Mouse (Mus musculus) layer of hippocampus, adult 9-10 months (tissue): ENCODE data around the gene Nav2.

Experiments used
- DNase-seq: peaks from one replicate; pipeline ENCODE4 v3.0.0; 2022; ENCODE audit warnings: low spot score

Nav2 gene

DNA sequence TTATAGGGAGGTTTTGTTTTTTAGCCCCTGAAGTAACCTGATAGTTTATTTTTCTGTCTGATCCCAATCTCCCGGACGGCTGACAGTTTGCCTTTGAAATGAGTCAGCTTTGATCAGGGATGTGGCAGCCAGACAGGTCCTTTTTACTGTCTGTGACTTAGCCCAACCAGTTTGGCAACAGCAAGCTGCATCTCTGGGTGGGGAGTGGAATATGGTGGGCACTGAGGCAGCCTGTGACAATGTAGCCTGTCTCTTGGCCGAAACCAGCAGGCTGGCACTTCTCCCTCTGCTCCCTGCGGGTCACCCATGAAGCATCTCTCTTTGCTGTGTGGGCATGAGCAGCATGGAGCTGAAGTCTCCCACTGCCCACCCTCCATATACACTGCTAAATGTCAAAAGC, 421.7 kb downstream of the Nav2 start:
- DNase-seq, result no peak

DNA sequence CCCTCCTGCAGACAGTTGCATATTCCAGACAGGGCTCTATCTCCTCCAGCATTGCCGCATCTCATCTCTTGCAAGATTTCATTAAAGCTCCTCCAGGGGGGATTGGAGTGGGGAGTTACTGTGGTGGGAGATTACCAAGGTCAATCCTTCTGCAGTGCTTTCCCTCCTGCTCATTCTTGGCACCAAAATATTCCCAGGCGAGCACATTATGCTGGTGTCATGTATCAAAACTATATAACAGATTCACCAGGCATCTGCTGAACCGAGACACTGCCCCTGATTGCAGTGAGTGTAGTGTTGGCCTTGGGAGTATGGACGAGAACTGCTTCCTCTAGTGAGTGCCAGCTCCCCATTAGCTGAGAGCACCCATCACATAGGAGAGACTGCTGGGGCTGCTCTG, 423.4 kb downstream of the Nav2 start:
- DNase-seq, result no peak

DNA sequence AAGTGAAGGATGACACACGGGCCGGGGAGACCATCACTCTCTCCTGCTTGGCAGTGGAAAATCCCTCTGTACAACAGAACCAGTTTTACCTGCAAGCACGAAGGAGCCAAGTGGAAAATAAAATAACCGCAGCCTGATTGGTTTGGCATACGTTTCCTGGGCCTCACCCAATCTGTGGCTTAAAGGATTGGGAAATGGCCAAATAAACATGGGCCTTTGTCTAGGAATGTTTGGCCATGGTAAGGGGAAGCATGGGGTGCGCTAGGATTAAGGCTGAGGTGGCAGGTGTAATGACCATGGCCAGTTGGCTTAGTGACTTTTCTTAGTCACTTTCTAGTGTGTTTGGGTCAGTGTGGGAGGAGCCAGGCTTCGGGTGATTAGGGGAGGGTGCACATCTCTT, 424.1 kb downstream of the Nav2 start:
- DNase-seq, result no peak

DNA sequence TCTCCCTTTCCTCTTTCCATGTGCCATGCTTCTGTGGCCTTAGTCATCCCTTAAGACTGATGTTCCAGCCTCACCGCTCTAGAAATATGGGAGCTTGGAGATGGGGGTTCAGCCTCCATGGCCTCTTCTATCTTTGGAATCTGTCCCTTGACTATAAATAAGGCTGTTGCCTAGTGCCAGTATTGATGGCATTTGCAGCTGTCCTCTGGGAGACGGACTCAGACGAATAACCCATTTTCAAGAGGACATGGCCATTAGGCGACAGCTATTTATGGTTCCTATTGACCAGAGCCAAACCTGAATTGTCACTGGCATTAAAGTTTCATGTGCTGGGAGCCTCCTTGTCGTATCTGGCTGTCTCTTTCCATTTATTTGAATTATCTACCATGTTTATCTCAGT, 425.6 kb downstream of the Nav2 start:
- DNase-seq, result no peak

DNA sequence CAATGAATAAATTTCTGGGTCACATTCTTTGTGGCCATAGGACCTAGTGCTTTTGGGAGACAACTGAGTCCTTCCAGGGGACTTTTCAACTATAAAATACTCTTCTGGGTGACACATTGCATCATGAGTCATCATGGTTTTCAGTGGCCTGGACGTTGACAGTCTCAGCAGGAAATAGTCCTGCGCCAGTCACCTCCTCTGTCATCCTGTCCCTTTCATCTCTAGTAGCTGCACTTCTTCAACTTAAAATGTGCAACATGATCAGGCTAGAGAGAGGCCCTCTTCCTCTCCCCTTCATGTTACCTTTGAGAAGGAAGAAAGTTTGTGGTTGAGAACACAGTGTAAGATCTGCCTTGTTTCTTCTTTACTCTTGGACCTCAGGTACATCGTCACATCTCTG, 426.5 kb downstream of the Nav2 start:
- DNase-seq, result no peak

DNA sequence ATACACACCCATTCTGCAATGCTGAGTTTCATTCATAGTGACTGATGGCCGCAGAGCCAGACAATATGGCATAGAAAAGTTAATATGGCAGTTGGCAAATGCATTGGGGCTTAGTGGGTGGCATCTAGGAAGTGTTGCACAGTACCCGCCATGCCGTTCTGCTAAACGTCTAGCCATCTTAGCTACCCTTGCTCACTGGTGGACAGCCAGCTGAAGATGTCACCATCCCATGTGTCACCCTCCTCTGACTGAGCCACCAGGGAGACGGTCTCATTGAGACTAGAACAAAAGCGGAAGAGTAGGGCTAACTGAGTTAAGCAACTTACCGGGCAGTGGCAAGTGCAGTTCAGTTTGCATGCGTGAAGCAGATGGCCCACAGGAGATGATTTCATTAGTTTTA, 428.2 kb downstream of the Nav2 start:
- DNase-seq, result no peak

DNA sequence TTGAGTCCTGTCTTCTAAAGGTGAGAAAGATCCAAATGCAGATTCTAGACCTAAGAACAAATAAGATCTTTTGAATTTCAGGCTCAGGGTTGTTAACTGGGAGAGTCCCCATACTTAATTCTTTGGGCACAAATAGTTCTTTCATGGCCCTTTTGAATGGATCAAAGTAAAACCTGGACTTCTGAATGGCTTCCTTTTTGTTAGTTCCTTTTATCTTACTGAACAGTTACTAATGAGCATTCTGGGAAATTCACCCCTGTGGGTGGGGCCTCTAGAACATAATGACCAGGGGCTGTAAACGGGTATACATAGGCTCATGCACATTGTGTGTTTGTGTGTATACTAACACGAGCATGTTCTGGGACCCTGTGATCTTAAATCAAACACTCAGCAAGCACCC, 429.2 kb downstream of the Nav2 start:
- no peak for DNase-seq

DNA sequence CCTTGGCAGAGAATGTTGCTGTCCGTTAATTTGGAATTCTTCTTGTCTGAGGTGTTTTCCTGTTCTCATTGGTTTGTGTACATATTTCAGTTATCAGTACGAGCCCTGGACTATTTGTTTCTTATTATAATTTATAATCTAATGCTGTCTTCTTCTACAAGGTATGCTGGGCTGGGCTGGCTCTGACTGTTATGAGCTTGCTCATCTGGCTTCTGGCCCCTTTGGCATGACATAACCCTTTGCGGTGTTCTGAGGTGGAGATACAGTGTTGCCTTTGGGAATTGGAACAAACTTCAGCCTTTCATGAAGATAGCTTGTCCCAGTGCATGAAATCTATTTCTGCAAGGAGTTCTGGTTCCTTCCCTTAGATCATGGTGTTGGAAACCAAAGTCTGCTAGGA, 431.4 kb downstream of the Nav2 start:
- no peak for DNase-seq

DNA sequence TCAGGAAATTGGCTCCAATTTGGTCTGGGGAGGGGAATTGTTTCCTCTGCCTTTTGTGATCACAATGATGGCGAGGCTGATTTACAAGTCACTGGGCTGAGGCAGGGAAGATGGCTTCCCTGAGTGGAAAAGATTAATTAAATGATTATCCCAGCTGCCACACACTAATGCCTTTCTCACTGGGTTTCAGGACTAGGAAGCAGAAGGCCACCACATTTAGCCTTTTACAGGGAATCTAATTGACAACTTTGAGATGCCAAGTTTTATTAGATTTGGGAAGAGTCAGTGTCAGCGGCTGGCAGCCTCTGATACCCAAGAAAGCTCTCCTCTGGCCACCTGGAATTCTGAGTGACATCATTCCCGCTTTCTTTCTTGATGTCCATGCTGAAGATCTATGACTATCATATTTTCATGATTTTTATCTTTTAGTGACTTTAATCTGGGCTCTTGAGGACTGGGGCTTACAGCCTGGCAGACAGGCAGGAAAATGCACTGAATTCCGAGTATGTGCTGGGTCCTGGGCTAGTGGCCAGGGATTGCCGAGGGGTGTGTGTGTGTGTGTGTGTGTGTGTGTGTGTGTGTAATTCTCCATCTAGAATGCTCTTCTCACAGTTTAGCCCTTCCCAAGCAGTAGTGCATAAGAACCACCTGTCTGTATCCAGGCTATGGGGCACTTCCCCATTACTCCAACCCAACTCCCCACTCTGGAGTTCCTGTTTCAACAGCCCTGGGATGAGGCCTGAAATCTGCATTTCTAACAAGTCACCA, 432.8 kb downstream of the Nav2 start:
- no peak for DNase-seq

DNA sequence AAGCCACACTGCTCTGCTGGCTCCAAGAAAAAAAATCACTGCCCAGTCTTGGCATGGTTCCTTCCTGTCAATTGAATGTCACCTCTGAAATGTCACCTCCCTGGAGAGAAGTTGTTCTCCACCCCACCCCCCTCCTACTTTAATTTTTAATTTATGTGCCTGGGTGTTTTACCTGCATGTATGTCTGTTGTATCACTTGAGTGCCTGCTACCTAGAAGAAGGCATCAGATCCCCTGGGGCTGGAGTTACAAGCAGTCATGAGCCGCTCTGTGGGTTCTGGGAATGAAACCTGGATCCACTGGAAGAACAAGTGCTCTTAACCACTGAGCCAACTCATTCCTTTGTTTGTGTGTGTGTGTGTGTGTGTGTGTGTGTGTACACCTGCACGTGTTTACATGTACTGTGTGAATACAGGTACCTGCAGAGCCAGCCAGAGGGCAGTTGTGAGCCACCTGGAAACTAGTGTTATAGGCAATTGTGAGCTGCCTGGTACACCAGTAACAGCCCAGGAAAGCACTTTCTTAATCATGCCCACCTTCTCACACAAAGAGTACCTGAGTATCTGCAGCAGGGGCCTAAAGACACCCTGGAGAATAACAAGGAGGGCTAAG, 433.5 kb downstream of the Nav2 start:
- no peak for DNase-seq

DNA sequence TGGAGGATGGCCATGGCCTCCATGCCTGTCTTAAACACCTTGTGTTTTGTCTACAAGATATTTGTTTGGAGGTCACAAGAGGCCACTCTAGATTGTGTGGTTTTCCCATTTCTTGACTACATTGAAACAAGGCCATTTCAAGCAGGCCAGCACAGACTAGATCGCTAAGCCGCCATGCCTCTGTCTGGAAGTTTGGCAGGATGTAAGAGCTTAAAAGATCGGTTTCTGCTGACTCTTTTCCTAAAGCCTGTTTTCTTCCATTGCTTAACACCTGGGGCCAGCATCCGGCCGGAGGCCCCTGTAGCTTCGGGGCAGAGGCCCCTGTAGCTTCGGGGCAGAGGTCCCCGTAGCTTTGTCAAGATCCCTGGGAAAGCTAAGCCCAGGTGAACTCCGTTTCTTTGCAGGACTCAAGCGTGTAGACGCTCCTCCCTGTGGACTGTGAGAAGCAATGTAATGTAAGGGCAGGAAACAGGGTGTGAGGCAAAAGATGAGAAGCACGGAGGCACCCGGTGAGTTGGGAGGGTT, 434.1 kb downstream of the Nav2 start:
- no peak for DNase-seq

DNA sequence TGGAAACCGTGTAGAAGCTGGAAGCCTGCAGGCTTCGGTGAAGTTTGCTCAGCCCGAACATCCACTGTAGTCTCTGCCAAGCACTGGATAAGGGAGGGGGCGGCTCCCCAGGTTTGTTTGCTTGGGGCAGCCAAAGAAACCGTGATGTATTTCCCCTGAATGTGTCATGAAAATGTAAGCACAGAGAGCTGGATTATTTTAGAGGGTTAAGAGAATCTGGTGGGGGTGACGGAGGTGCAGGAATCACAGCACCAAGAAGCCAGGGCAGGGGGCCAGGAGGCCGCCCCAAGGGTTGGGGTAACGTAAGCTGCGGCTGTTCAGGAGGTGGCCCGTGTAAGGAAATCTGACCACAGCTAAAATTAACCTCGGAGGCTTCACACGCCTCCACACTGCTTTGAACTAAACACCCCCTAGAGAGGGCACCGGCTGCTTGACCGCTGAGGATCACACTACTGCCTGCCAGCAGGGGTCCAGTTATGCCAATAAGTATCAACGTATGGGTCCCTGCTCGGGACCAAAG, 434.6 kb downstream of the Nav2 start:
- no peak for DNase-seq

DNA sequence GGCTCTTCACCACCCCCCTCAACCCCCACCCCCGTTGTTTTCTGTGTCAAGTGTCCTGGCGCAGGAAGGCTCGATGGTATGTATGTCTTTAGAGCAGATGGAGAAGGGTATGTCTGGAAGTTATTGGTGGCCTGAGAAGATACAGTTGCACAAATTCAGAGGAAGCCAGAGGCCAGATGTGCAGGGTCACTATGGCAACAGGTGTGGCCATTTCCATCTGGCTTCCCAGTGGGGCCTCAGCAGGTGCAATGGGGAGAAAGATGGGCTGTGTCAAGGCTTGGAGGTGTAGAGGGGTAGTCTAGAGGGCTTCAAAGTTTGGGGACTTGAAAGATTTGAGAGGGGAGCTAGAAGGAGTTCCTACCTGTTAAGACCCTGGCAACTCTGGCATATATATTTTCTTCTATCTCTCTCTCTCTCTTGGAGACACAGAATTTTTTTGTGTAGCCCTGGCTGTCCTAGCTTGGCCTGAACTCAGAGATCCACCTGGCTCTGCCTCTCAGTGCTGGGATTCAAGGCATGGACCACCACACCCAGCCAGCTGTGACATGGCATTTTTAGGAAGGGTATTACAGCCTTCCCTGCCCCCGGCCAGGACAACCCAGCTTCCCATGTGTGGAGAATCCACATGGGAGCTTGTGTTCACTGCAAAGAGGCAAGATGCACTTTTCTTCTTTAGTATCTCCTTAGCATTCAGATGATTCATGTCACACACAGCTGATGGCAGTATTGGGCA, 435.4 kb downstream of the Nav2 start:
- no peak for DNase-seq

DNA sequence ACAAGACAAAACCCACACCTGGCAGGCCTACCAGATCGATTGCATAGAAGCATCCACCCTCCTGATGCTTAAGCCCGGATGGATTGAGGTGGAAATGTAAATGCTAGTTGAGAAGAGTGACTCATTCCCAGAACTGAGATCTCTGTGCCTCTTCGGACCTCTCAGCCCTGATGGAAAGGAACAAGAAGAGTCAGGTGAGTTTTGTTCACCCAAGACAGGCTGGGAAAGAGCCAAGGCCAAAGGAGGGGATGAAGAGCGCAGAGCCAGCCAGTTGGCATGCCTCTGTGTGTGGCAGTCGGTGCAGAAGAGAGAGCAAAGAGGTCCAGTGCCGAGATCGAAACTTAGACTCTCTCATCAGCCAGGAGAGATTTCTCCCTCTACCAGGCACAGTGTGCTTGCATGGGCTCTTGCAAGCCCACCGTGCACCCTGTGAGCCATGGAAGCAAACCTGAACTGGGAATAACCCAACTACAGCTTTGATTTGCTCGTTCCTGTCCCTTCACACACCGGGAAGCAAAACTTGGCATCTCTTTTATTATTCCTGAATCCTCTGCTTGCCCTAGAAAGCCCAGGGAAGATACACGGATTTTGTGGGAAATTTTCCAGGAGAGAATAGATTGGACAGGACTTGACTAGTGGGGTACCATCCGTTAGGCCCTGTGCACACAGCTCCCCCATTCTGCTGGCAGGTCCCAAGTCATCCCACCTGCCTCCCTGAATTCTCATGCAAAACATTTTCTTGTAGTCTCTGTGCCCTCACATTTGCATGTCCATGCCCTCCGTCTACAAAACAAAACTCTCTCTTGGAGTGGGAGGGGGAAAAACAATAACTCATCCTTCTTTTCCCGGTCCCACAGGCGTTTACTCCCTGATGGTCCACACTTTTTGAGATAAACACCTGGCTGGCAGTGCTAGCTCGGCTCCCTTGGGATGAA, 439.1 kb downstream of the Nav2 start:
- no peak for DNase-seq

DNA sequence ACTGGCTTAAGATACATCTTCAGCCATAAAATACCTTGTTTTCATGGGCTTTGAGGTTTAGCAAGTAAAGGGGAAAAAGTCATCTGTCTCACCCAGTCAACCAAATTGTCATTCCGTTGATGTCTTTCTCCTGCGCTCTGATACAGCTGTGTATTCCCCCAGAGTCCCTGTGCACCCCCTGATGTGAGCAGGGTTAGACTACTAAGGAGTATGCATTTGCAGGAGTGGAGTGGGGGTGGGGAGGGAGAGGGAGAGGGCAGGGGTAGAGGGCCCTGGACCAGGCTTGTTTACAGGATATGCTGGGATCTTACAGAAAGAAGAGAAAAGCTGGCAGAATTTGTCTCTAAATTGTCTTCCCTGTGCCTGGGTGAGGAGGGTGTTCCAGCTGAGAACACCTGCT, 440.1 kb downstream of the Nav2 start:
- DNase-seq, result no peak

DNA sequence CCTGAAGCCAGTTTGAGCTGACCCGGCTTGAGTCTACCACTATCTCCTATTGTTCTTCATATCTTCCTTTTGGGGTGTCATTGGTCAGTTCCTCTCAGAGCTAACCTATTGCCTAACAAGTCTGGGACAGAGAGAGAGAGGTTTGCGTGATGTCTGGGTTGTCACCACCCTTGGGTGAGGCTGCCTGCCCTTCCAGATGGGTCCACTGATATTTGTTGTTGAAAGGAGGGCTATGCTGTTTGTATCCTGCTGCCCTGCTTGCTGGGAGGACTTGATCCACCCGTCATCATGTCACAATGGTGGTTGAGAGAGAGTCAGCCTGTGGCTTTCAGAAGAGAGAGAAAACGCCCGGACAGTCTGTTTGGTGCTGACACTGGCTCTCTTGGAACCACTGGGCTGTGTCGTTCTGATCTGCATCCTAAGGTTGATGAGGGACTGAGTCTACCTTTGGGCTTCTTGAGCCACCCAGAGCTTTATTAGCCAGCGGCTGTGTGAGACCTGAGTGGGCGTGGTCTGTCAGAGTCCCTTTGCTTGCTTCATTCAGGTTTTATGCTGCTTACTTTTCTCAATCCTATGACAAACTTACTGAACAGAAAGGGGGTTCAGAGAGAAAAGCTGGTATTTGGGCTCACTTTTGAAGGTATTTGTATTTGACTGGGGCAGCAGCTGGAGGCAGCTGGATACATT, 441.9 kb downstream of the Nav2 start:
- DNase-seq, result no peak

DNA sequence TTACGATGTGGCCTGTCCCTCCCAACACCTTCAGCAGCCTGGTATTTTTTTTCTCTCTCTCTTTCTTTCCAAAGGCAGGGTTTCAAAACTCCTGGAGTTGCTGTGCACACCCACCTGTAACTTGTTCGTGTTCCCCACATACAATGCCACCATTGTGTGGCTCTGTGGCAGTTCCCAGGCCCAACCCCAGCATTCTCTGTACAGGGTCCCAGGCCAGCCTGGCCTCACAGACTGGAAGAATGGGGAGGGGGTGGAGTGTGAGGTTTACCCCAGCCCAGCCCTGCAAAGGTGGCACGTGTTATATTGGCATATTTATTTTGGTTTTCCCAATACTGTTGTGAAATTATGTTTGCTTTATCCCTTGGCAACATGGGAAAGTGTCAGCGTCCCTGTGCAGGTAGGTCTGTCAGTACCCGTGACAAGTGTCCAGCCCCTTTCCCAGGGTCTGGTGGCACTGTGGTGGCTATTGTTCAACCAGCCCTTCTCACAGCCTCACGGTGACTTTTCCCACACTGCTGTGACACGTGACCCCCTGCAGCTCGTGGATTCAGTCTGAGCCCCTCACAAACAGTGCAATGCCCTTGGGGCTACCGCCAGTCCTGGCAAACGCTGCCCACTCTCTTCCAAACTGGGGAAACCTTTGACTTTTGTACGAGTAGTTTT, 443.2 kb downstream of the Nav2 start:
- DNase-seq, result no peak

DNA sequence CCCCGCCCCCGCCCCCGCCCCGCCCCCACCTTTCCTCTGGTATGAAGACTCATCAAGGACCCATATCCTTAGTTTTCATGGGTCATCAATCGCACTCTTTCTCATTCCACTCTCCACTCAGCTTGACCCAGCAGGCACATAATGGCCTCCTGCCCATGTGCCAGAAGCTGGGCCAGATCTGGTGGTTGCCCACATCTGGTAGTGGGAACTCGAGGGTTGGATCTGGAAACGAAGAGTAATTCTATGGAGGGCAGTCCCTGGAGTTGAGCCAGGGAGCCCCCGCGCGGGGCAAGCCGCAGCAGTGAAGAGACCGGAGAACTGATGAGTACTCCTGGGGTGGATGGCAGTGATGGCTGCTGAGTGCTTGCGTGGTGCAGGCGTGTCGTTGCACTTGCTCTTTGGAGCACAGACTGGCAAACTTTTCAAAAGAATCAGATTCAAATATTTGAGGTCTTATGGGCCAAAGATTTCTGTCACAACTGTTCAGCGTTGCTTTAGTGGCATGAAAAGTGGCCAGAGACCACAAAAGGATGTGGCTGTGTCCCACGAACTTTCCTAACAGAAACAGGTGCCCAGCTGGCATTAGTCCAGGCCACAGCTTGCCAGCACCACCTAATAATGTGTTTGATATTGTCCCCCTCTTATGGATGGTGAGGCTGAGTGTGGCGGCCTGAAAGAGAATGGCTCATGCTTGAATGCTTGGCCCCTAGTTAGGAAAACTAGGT, 449.1 kb downstream of the Nav2 start:
- no peak for DNase-seq

DNA sequence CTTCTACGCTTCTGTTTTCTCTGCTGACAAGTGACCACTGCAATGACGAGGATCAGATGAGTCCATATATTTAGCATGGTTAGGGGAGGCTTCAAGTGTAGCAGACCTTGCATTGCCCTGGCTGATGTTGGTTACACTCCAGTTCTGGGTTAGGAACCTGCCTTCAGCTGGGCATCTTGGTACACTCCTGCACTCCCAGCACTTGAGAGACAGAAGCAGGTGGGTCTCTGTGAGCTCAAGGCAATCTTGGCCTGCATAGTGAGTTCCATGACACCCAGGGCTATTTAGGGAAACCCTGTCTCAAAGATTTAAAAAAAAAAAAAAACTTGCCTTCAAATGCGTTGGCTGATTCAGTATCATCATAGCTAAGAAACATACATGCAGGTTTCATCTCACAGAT, 450.6 kb downstream of the Nav2 start:
- no peak for DNase-seq

DNA sequence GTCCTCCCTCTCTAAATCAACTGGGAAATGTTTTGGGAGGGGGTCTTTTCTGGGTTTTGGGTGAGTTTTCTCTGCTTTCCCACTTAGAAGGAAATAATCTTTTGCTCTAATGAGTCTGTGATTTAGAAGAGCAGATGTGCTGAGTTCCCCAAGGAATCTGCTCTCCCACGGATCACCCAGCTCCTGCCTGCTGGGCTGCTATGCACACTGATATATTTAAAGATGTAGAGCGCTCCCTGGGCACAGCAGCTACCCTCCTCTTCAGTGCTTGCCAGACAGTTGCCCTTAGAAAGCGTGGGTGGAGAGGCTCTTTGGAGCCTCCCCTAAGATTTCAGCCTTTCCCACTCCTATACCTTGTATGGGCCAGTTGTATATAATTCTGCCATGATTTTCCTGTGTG, 452.1 kb downstream of the Nav2 start:
- no peak for DNase-seq
